Mouse (Mus musculus) lung, embryonic 15.5 days (tissue): ENCODE data around the gene Akr1c14. TPM values are rescaled to one million over a fixed set of nuclear protein-coding genes. Genes with fewer than 3 reads are reported as not detected.
"Not testable (repeated sequence)": the region's sequence is repeated elsewhere in the genome, so short reads cannot be mapped to it uniquely, and the experiment has no call there.

ENCODE experiments used
- ATAC-seq: fragments of 200-750 bp; cut with Nextera tagmentation; 2 replicates; pipeline ENCODE4 v1.8.0; 2017; ENCODE audit warnings: moderate number of reproducible peaks, borderline replicate concordance; ENCODE audit not compliant: low FRiP score, low TSS enrichment; ENCODE audit errors: extremely low read depth
- H3K27ac ChIP-seq: fragments of 300-500 bp; sonication (generic); 2 replicates; pipeline ENCODE4 v1.5.1; 2015; ENCODE audit warnings: moderate library complexity, mild to moderate bottlenecking, inconsistent platforms
- H3K27me3 ChIP-seq: fragments of 300-500 bp; sonication (generic); 2 replicates; pipeline ENCODE4 v1.6.1; 2015; ENCODE audit warnings: inconsistent platforms
- H3K36me3 ChIP-seq: fragments of 300-500 bp; sonication (generic); 2 replicates; pipeline ENCODE4 v1.6.1; 2015; ENCODE audit warnings: inconsistent platforms
- H3K4me1 ChIP-seq: fragments of 300-500 bp; sonication (generic); 2 replicates; pipeline ENCODE4 v1.6.1; 2015; ENCODE audit warnings: inconsistent platforms
- H3K4me2 ChIP-seq: fragments of 300-500 bp; sonication (generic); 2 replicates; pipeline ENCODE4 v1.6.1; 2015; ENCODE audit warnings: inconsistent platforms, mild to moderate bottlenecking, moderate library complexity
- H3K4me3 ChIP-seq: fragments of 300-500 bp; sonication (generic); 2 replicates; pipeline ENCODE4 v1.5.1; 2015; ENCODE audit warnings: mild to moderate bottlenecking, inconsistent platforms
- H3K9ac ChIP-seq: fragments of 300-500 bp; sonication (generic); 2 replicates; pipeline ENCODE4 v1.6.1; 2015; ENCODE audit warnings: inconsistent platforms
- H3K9me3 ChIP-seq: fragments of 300-500 bp; sonication (generic); 2 replicates; pipeline ENCODE4 v1.6.1; 2016; ENCODE audit warnings: inconsistent platforms
- WGBS: fragments of 180-500 bp; shearing (Covaris S2); methylation state at CpG from one replicate; pipeline ENCODE4 v1.1.7; 2015; 5-methylcytosine and 5-hydroxymethylcytosine counted together
- polyA plus RNA-seq: library from polyadenylated mRNA; unstranded; fragments of >200 nt; fragmentation: Nextera tagmentation; extraction: Ambion mirVana; gene quantifications from 2 replicates; pipeline ENCODE4 v1.2.1, GENCODE M21; 2015

The Akr1c14 gene
- polyA plus RNA-seq, 1 experiment from 2014 or later = 2.7 TPM

DNA sequence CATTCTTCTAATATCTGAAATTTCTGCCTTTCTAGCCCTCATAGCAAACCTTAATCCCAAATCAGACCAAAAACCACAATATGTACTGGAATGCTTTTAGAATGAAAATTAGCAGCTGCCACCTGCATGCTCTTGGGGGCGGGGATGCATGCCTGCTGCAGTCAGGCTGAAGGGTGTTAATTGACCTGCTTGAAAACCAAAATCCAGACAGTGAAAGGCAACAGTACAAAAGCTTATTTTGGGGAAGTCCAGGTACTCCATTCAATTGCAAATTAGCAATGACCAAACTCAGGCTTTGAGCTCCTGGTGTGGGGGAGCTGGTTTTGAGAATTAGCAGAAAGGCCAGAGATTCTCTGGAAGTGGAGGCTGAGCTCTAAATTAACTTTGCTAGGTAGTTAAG lies 77.0 kb downstream of the Akr1c14 start:
- not testable (repeated sequence) for H3K9ac ChIP-seq, H3K36me3 ChIP-seq, H3K9me3 ChIP-seq, ATAC-seq, H3K4me1 ChIP-seq, H3K4me2 ChIP-seq, H3K27me3 ChIP-seq, H3K4me3 ChIP-seq, H3K27ac ChIP-seq
- 81% methylated on average over 1 of the region's 1 CpGs for WGBS

DNA sequence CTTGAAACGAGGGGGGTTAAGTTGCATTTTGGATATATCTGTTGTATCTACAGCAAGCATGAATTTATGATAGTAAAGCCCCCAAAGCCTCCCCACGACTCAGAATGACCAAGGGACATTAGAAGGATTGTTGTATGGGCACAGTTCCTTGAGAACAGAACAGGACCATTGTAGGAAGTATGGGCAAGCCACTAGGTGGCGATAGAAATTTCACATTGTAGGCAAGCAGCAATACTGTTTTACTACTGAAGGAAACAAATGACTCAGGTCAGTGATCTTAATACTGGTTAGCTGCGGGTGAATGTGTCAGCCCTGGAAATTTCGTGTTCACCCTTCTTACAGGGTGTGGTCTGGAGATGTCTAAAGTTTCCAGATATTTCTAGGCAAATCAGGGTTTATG lies 80.3 kb downstream of the Akr1c14 start:
- Histone ChIP-seq H3K4me2 (no peak overlapping the region), H3K36me3 (no peaks in the 10 kb centered on the region), H3K4me1 (no peaks in the 10 kb centered on the region), H3K9ac (no peak overlapping the region), H3K4me3 (no peak overlapping the region), H3K27me3 (no peaks in the 10 kb centered on the region), H3K27ac (no peak overlapping the region), H3K9me3 (no peaks in the 10 kb centered on the region)
- WGBS = 34% methylated on average over 5 of the region's 5 CpGs
- no peak for ATAC-seq

DNA sequence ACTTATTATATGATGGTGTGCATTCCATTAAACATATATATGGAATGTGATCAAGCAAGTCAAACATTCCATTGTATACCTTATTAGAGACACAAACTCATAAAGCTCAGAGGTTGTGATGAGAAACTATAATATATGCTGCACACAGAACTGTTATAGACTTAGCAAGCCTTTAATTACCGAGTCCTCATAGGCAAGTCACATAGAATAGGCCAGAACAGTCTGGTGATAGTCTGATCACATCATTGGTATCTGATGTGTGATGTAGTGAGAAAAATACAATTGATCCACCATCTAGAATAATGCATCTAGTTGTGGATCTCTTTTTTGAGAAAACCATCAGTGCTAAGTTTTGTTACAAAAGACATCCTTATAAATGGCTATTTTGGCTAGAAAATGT lies 82.5 kb downstream of the Akr1c14 start:
- no peak for ATAC-seq

GRCm38 (mm10) chr13:4131721-4132120 lies 82.9 kb downstream of the Akr1c14 start:
- no peaks in the 10 kb centered on the region for H3K4me1 ChIP-seq
- ATAC-seq = no peak
- 41% methylated on average over 3 of the region's 3 CpGs for WGBS
- H3K9me3 ChIP-seq = no peaks in the 10 kb centered on the region
- no peak overlapping the region for H3K27ac ChIP-seq
- no peaks in the 10 kb centered on the region for H3K36me3 ChIP-seq
- H3K4me2 ChIP-seq = no peak overlapping the region
- no peak overlapping the region for H3K4me3 ChIP-seq
- no peaks in the 10 kb centered on the region for H3K27me3 ChIP-seq
- no peak overlapping the region for H3K9ac ChIP-seq

More for the DNA sequence above, 82.5 kb downstream of the Akr1c14 start:
- WGBS = 80% methylated on average over 1 of the region's 1 CpGs
- H3K36me3 ChIP-seq = no peaks in the 10 kb centered on the region
- H3K4me1 ChIP-seq = no peaks in the 10 kb centered on the region
- H3K4me3 ChIP-seq = no peak overlapping the region
- H3K27me3 ChIP-seq = no peaks in the 10 kb centered on the region
- no peaks in the 10 kb centered on the region for H3K9me3 ChIP-seq
- H3K4me2 ChIP-seq = no peak overlapping the region
- no peak overlapping the region for H3K9ac ChIP-seq
- H3K27ac ChIP-seq = no peak overlapping the region

DNA sequence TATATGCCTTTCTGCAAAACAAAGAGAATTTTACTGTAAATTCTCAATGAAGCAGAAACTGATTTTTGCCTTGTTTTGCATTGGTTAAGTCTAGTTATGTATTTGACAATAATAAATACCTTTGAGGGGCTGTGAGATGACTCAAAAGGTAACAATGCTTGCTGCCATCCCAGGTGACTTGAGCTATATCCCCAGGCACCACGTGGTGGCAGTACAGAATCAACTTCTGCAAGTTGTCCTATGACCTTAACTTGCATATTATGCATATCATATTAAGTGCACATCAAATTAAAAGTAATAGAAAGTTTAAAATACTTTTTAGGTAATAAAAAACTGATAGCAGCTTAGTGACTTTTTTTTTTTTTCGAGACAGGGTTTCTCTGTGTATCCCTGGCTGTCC lies 84.3 kb downstream of the Akr1c14 start:
- H3K36me3 ChIP-seq = no peaks in the 10 kb centered on the region
- no peak for ATAC-seq
- no peaks in the 10 kb centered on the region for H3K4me1 ChIP-seq
- H3K27me3 ChIP-seq = no peaks in the 10 kb centered on the region
- no peak overlapping the region for H3K4me2 ChIP-seq
- H3K9me3 ChIP-seq = no peaks in the 10 kb centered on the region
- H3K27ac ChIP-seq = no peak overlapping the region
- WGBS = 33% methylated on average over 2 of the region's 2 CpGs
- no peak overlapping the region for H3K9ac ChIP-seq
- H3K4me3 ChIP-seq = no peak overlapping the region

Other genes with a start within 250 kb of the Akr1c14 start
- 0.10 TPM in 1 of 2 replicates, not detected in the other for gene Calml3, start 244.7 kb upstream of the Akr1c14 start, polyA plus RNA-seq
- gene Calm4, start 211.3 kb upstream of the Akr1c14 start, polyA plus RNA-seq = not detected in 2 replicates
- not detected in 2 replicates for gene Calm5, start 194.8 kb upstream of the Akr1c14 start, polyA plus RNA-seq
- gene Net1, start 130.8 kb upstream of the Akr1c14 start, polyA plus RNA-seq = 89.7 and 90.6 TPM in 2 replicates
- gene Tubal3, start 130.7 kb upstream of the Akr1c14 start, polyA plus RNA-seq = not detected in 2 replicates
- gene Ucn3, start 103.7 kb upstream of the Akr1c14 start, polyA plus RNA-seq = not detected in 2 replicates
- 1.1 and 1.4 TPM in 2 replicates for gene Akr1c18, start 101.6 kb downstream of the Akr1c14 start, polyA plus RNA-seq
- gene Akr1c13, start 142.1 kb downstream of the Akr1c14 start, polyA plus RNA-seq = 6.5 and 13.7 TPM in 2 replicates
- gene Akr1c19, start 179.7 kb downstream of the Akr1c14 start, polyA plus RNA-seq = 10.3 and 11.7 TPM in 2 replicates
- gene Akr1c12, start 230.4 kb downstream of the Akr1c14 start, polyA plus RNA-seq = 0.73 and 2.7 TPM in 2 replicates